Mouse (Mus musculus) embryonic facial prominence, embryonic 15.5 days (tissue): ENCODE data around the gene Akr1c13. TPM values are rescaled to one million over a fixed set of nuclear protein-coding genes. Genes with fewer than 3 reads are reported as not detected.

ENCODE experiments used
- ATAC-seq: fragments of 200-750 bp; cut with Nextera tagmentation; 2 replicates; pipeline ENCODE4 v1.8.0; 2017; ENCODE audit warnings: low read depth, moderate TSS enrichment; ENCODE audit not compliant: insufficient number of reproducible peaks, low FRiP score, low TSS enrichment
- H3K27ac ChIP-seq: fragments of 300-500 bp; sonication (generic); replicated peaks from 2 replicates; pipeline ENCODE4 v1.5.1; 2015; ENCODE audit warnings: mild to moderate bottlenecking, inconsistent platforms
- H3K27me3 ChIP-seq: fragments of 300-500 bp; sonication (generic); 2 replicates; pipeline ENCODE4 v1.6.1; 2015; ENCODE audit warnings: inconsistent platforms
- H3K36me3 ChIP-seq: fragments of 300-500 bp; sonication (generic); 2 replicates; pipeline ENCODE4 v1.6.1; 2015; ENCODE audit warnings: mild to moderate bottlenecking, inconsistent platforms
- H3K4me1 ChIP-seq: fragments of 300-500 bp; sonication (generic); 2 replicates; pipeline ENCODE4 v1.6.1; 2015; ENCODE audit warnings: inconsistent platforms
- H3K4me2 ChIP-seq: fragments of 300-500 bp; sonication (generic); replicated peaks from 2 replicates; pipeline ENCODE4 v1.6.1; 2015; ENCODE audit warnings: mild to moderate bottlenecking, inconsistent platforms
- H3K4me3 ChIP-seq: fragments of 300-500 bp; sonication (generic); replicated peaks from 2 replicates; pipeline ENCODE4 v1.5.1; 2015; ENCODE audit warnings: mild to moderate bottlenecking, inconsistent platforms
- H3K9ac ChIP-seq: fragments of 300-500 bp; sonication (generic); 2 replicates; pipeline ENCODE4 v1.6.1; 2015; ENCODE audit warnings: inconsistent platforms
- H3K9me3 ChIP-seq: fragments of 300-500 bp; sonication (generic); replicated peaks from 2 replicates; pipeline ENCODE4 v1.6.1; 2016; ENCODE audit warnings: inconsistent platforms
- WGBS: fragments of 180-500 bp; shearing (Covaris S2); methylation state at CpG from one replicate; pipeline ENCODE4 v1.1.7; 2015; 5-methylcytosine and 5-hydroxymethylcytosine counted together
- polyA plus RNA-seq: library from polyadenylated mRNA; unstranded; fragments of >200 nt; fragmentation: Nextera tagmentation; extraction: Ambion mirVana; gene quantifications from 2 replicates; pipeline ENCODE4 v1.2.1, GENCODE M21; 2015

Akr1c13 gene
- polyA plus RNA-seq, 1 experiment from 2014 or later, result 2.2 TPM

DNA sequence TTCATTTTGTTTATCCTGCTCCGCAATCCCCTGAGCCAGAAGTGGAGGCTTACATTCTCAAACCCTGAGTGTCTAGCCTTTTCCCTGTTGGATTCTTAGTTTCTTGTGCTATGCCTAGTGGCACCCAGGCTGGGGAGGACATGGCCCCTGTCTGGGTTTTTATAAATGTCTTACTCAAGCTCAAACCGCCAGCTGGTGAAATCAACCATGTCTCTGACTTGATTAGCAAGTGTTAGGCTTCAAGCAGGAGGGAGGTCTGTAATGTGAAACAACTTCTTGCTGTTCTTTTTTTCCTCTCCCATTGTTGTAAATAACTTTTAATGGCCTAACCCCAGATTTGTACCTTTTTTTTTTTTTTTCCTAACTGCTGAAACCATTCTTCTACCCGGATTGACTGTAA is 58.4 kb downstream of the Akr1c13 start:
- H3K27ac ChIP-seq, result no peak overlapping the region
- H3K4me2 ChIP-seq, result no peak overlapping the region
- H3K36me3 ChIP-seq, result no peaks in the 10 kb centered on the region
- no peaks in the 10 kb centered on the region for H3K27me3 ChIP-seq
- peaks cover 4% of the 10 kb centered on the region; the same call in 1 of the 2 replicates for H3K4me1 ChIP-seq
- ATAC-seq, result no peak
- WGBS, result 66% methylated on average over 3 of the region's 3 CpGs
- no peak overlapping the region for H3K9ac ChIP-seq
- no peaks in the 10 kb centered on the region for H3K9me3 ChIP-seq
- no peak overlapping the region for H3K4me3 ChIP-seq

Other genes with a start within 250 kb of the Akr1c13 start
- not detected in 2 replicates for gene Ucn3, start 245.8 kb upstream of the Akr1c13 start, polyA plus RNA-seq
- gene Akr1c14, start 142.1 kb upstream of the Akr1c13 start, polyA plus RNA-seq, result 2.1 and 2.3 TPM in 2 replicates
- 3.1 and 3.2 TPM in 2 replicates for gene Akr1c18, start 40.5 kb upstream of the Akr1c13 start, polyA plus RNA-seq
- gene Akr1c19, start 37.5 kb downstream of the Akr1c13 start, polyA plus RNA-seq, result 0.26 and 0.43 TPM in 2 replicates
- not detected in 2 replicates for gene Akr1c12, start 88.3 kb downstream of the Akr1c13 start, polyA plus RNA-seq
- gene Akr1c6, start 243.2 kb downstream of the Akr1c13 start, polyA plus RNA-seq, result not detected in 2 replicates